Mouse (Mus musculus): ENCODE measurements around the gene Ctsa. TPM values are rescaled to one million over a fixed set of nuclear protein-coding genes. Genes with fewer than 3 reads are reported as not detected.

Gene Ctsa
- polyA plus RNA-seq, 1 experiment = 289 TPM

GRCm38 (mm10) chr2:164885788-164886187, 53.1 kb downstream of the Ctsa start:
- peak; percentile 58 for DNase-seq
- TF ChIP-seq CTCF (IDR thresholded peaks at IDR 0.05; ENCODE audit: insufficient read depth, low read length) (no peak), POLR2A (IDR thresholded peaks at IDR 0.05; ENCODE audit: borderline replicate concordance, extremely low read depth, low read depth, low read length) (no peak)
- Histone ChIP-seq H3K4me1 (ENCODE audit: control insufficient read depth, insufficient read depth, low read length) (peaks cover 4% of the 10 kb centered on the region; the same call in 1 of the 2 replicates), H3K4me3 (replicated peaks; ENCODE audit: extremely low read depth, low read depth, low read length) (no peak overlapping the region)
- 26% methylated on average over 7 of the region's 7 CpGs for WGBS

GRCm38 (mm10) chr2:164886617-164887016, 53.9 kb downstream of the Ctsa start:
- H3K4me1 ChIP-seq (ENCODE audit: control insufficient read depth, insufficient read depth, low read length) = no peaks in the 10 kb centered on the region
- TF ChIP-seq POLR2A (IDR thresholded peaks at IDR 0.05; ENCODE audit: borderline replicate concordance, extremely low read depth, low read depth, low read length) (no peak), CTCF (IDR thresholded peaks at IDR 0.05; ENCODE audit: insufficient read depth, low read length) (no peak)
- WGBS = 94% methylated on average over 10 of the region's 10 CpGs
- no peak overlapping the region for H3K4me3 ChIP-seq (replicated peaks; ENCODE audit: extremely low read depth, low read depth, low read length)
- no peak for DNase-seq

- Histone ChIP-seq H3K4me1 (ENCODE audit: control insufficient read depth, insufficient read depth, low read length) (no peaks in the 10 kb centered on the region), H3K4me3 (replicated peaks; ENCODE audit: extremely low read depth, low read depth, low read length) (no peak overlapping the region)
- no peak for DNase-seq
- 67% methylated on average over 12 of the region's 12 CpGs for WGBS
- TF ChIP-seq CTCF (IDR thresholded peaks at IDR 0.05; ENCODE audit: insufficient read depth, low read length) = no peak
- TF ChIP-seq POLR2A (IDR thresholded peaks at IDR 0.05; ENCODE audit: borderline replicate concordance, extremely low read depth, low read depth, low read length) = no peak
Observed at GRCm38 (mm10) chr2:164888996-164889395, 56.3 kb downstream of the Ctsa start.

GRCm38 (mm10) chr2:164889960-164890359, 57.3 kb downstream of the Ctsa start:
- TF ChIP-seq CTCF (IDR thresholded peaks at IDR 0.05; ENCODE audit: insufficient read depth, low read length) (no peak), POLR2A (IDR thresholded peaks at IDR 0.05; ENCODE audit: borderline replicate concordance, extremely low read depth, low read depth, low read length) (no peak)
- WGBS = 81% methylated on average over 2 of the region's 2 CpGs
- DNase-seq = no peak
- no peaks in the 10 kb centered on the region for H3K4me1 ChIP-seq (ENCODE audit: control insufficient read depth, insufficient read depth, low read length)
- no peak overlapping the region for H3K4me3 ChIP-seq (replicated peaks; ENCODE audit: extremely low read depth, low read depth, low read length)

Other genes starting within 250 kb of the Ctsa start
- gene Wfdc6a, start 247.4 kb upstream of the Ctsa start, polyA plus RNA-seq (2012; rRNA removed) = 2.3 and 2.4 TPM in 2 replicates
- gene Eppin, start 239.3 kb upstream of the Ctsa start, polyA plus RNA-seq (2012; rRNA removed) = 0.27 and 0.65 TPM in 2 replicates
- gene Wfdc6b, start 219.4 kb upstream of the Ctsa start, polyA plus RNA-seq (2012; rRNA removed) = 1.3 and 1.9 TPM in 2 replicates
- gene Wfdc8, start 219.2 kb upstream of the Ctsa start, polyA plus RNA-seq (2012; rRNA removed) = 5.3 and 8.5 TPM in 2 replicates
- gene Wfdc16, start 194.1 kb upstream of the Ctsa start, polyA plus RNA-seq (2012; rRNA removed) = 0.97 and 1.9 TPM in 2 replicates
- gene Wfdc10, start 176.8 kb upstream of the Ctsa start, polyA plus RNA-seq (2012; rRNA removed) = 7.9 and 10.9 TPM in 2 replicates
- not detected in 2 replicates for gene Wfdc9, start 176.3 kb upstream of the Ctsa start, polyA plus RNA-seq (2012; rRNA removed)
- not detected in 2 replicates for gene Wfdc11, start 158.8 kb upstream of the Ctsa start, polyA plus RNA-seq (2012; rRNA removed)
- gene Wfdc13, start 147.8 kb upstream of the Ctsa start, polyA plus RNA-seq (2012; rRNA removed) = 0.98 and 1.3 TPM in 2 replicates
- not detected in 2 replicates for gene Spint4, start 134.4 kb upstream of the Ctsa start, polyA plus RNA-seq (2012; rRNA removed)
- not detected in 2 replicates for gene Spint5, start 117.6 kb upstream of the Ctsa start, polyA plus RNA-seq (2012; rRNA removed)
- gene Wfdc3, start 86.9 kb upstream of the Ctsa start, polyA plus RNA-seq (2012; rRNA removed) = 1.3 and 2.3 TPM in 2 replicates
- gene Dnttip1, start 86.9 kb upstream of the Ctsa start, polyA plus RNA-seq (2012; rRNA removed) = 25.5 and 63.1 TPM in 2 replicates
- 6.2 and 9.7 TPM in 2 replicates for gene Ube2c, start 63.0 kb upstream of the Ctsa start, polyA plus RNA-seq (2012; rRNA removed)
- 237 TPM in 1 of 2 replicates, not detected in the other for gene Tnnc2, start 52.9 kb upstream of the Ctsa start, polyA plus RNA-seq (2012; rRNA removed)
- 52.0 and 61.8 TPM in 2 replicates for gene Snx21, start 47.0 kb upstream of the Ctsa start, polyA plus RNA-seq (2012; rRNA removed)
- 35.7 and 38.6 TPM in 2 replicates for gene Acot8, start 28.0 kb upstream of the Ctsa start, polyA plus RNA-seq (2012; rRNA removed)
- gene Zswim3, start 27.8 kb upstream of the Ctsa start, polyA plus RNA-seq (2012; rRNA removed) = 3.1 and 3.8 TPM in 2 replicates
- gene Zswim1, start 10.2 kb upstream of the Ctsa start, polyA plus RNA-seq (2012; rRNA removed) = 9.8 and 10.3 TPM in 2 replicates
- gene Spata25, start 4.3 kb upstream of the Ctsa start, polyA plus RNA-seq (2012; rRNA removed) = 0.54 and 1.1 TPM in 2 replicates
- 14.8 and 17.9 TPM in 2 replicates for gene Neurl2, start 583 bp downstream of the Ctsa start, polyA plus RNA-seq (2012; rRNA removed)
- 873 and 1,096 TPM in 2 replicates for gene Pltp, start 24.8 kb downstream of the Ctsa start, polyA plus RNA-seq (2012; rRNA removed)
- 42.9 and 44.3 TPM in 2 replicates for gene Pcif1, start 46.4 kb downstream of the Ctsa start, polyA plus RNA-seq (2012; rRNA removed)
- gene Zfp335, start 78.9 kb downstream of the Ctsa start, polyA plus RNA-seq (2012; rRNA removed) = 33.2 and 34.9 TPM in 2 replicates
- gene Mmp9, start 107.9 kb downstream of the Ctsa start, polyA plus RNA-seq (2012; rRNA removed) = 12.4 and 13.4 TPM in 2 replicates
- gene Slc12a5, start 127.9 kb downstream of the Ctsa start, polyA plus RNA-seq (2012; rRNA removed) = 3.6 and 3.9 TPM in 2 replicates
- gene Ncoa5, start 202.0 kb downstream of the Ctsa start, polyA plus RNA-seq (2012; rRNA removed) = 27.7 and 29.1 TPM in 2 replicates
- 36.2 and 51.7 TPM in 2 replicates for gene Cd40, start 222.8 kb downstream of the Ctsa start, polyA plus RNA-seq (2012; rRNA removed)

Data from lung, adult 2 months (tissue).